Mouse (Mus musculus): ENCODE results near the gene Tex9.

GRCm38 (mm10) chr9:72451111-72451510 is 40.9 kb downstream of the Tex9 start:
- TF ChIP-seq CTCF (IDR thresholded peaks at IDR 0.05; ENCODE audit: extremely low read depth, insufficient read depth, low read length): no peak
- no peak for TF ChIP-seq POLR2A (IDR thresholded peaks at IDR 0.05; ENCODE audit: extremely low read depth, insufficient read depth, low read length)
